Mouse (Mus musculus): ENCODE data around the gene Vstm2l. TPM values are rescaled to one million over a fixed set of nuclear protein-coding genes. Genes with fewer than 3 reads are reported as not detected.

Vstm2l gene
- polyA plus RNA-seq, 1 experiment from 2014 or later, result 4.5 TPM

DNA sequence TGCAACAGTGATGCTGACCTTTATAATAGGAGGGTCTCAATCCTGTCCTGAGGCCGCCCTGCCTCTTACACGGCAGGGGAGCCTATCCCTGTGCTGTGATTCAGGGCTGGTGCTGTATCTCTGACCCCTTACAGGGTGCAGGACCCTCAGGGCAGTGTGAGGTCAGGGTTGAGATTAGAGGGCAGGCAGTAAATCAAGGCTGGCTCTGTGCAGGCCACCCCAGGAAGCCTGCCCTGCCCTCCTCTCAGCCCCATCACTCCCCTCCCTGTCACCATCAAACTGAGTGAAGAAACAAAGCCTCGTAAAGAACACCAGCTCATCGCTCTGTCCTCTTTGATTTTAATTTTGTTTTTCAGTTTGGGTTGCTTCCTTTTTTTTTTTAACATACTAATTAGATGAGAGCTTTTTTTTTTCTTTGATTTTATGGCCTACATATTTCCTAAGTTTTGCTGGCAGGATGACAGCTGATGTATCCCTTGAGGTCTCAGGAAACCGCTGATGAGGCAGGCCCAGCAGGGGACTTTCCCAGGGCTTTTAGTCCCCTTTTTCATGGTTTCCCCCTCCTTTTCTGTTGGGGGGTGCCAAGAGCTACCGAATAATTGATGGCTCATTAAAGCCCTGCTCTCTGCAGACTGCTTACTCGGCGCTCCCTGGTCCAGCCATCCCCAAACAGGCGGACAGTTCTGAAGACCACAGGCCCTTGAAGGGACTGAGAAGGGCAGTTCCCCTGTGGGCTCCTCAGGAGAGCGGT lies 27.0 kb upstream of the Vstm2l start:
- Histone ChIP-seq H3K9me3 (ENCODE audit: control insufficient read depth, low read length) (no peaks in the 10 kb centered on the region), H3K27ac (ENCODE audit: low read depth, low read length) (peak overlapping the region; percentile 69), H3K36me3 (ENCODE audit: control insufficient read depth, insufficient read depth, low read length) (no peaks in the 10 kb centered on the region), H3K27me3 (ENCODE audit: control insufficient read depth, insufficient read depth, low read length) (no peaks in the 10 kb centered on the region), H3K4me1 (replicated peaks; ENCODE audit: control insufficient read depth, insufficient read depth, low read length) (peaks cover 19% of the 10 kb centered on the region), H3K9ac (ENCODE audit: low read depth, low read length) (no peak overlapping the region), H3K4me3 (ENCODE audit: low read depth, low read length) (no peak overlapping the region), H3K4me2 (replicated peaks; ENCODE audit: low read depth, low read length) (no peak overlapping the region)
- ATAC-seq (ENCODE audit: low FRiP score) (peak; percentile 58; the same call in 1 of the 2 replicates), DNase-seq (ENCODE audit: low spot score) (no peak)
- 15% methylated on average over 10 of the region's 10 CpGs for WGBS

DNA sequence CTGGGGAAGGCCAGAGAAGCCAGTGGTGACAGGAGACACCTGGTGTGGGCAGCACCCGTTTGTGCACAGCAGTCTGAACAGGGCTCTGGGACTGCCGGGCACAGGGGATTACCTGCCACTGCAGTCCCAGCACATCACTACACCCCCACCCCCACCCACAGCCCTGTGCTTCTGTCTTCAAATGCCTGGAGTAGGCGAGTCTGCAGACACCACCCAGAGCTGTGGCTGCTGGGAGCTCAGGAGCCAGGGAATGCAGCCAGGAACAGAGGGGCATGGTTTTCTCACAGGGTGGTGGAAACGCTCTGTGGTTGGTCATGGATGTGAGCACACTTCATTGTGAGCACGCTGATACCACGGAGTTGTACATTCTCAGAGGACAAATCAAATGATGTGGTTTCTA lies 23.3 kb upstream of the Vstm2l start:
- 84% methylated on average over 6 of the region's 6 CpGs for WGBS
- no peaks in the 10 kb centered on the region for H3K9me3 ChIP-seq (ENCODE audit: control insufficient read depth, low read length)
- H3K36me3 ChIP-seq (ENCODE audit: control insufficient read depth, insufficient read depth, low read length), result no peaks in the 10 kb centered on the region
- H3K27me3 ChIP-seq (ENCODE audit: control insufficient read depth, insufficient read depth, low read length), result no peaks in the 10 kb centered on the region
- H3K27ac ChIP-seq (ENCODE audit: low read depth, low read length), result no peak overlapping the region
- ATAC-seq (ENCODE audit: low FRiP score), result no peak
- DNase-seq (ENCODE audit: low spot score), result no peak
- no peak overlapping the region for H3K4me3 ChIP-seq (ENCODE audit: low read depth, low read length)
- peaks cover 17% of the 10 kb centered on the region for H3K4me1 ChIP-seq (replicated peaks; ENCODE audit: control insufficient read depth, insufficient read depth, low read length)
- no peak overlapping the region for H3K9ac ChIP-seq (ENCODE audit: low read depth, low read length)
- H3K4me2 ChIP-seq (replicated peaks; ENCODE audit: low read depth, low read length), result no peak overlapping the region

DNA sequence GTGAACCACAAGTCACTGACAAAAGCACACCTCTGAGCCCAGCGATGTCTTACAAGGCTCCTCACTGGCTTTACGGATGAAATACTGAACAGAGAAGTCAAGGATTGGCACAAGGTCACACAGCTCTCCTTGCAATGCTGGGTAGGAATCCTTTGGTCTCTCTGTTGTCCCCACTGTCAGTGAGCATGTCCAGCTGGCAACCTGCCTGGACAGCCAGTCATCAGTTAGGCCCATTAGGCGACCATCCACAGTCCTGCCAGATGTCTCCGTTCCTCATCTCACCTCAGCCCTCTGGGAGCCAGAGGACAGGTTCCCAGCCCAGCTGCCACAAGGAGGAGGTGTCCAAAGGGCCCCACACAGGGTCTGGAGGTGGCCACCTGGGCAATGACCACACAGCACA lies 17.3 kb upstream of the Vstm2l start:
- Histone ChIP-seq H3K4me3 (ENCODE audit: low read depth, low read length) (no peak overlapping the region), H3K9me3 (ENCODE audit: control insufficient read depth, low read length) (no peaks in the 10 kb centered on the region)
- whole genome bisulfite sequencing, result 84% methylated on average over 4 of the region's 4 CpGs

DNA sequence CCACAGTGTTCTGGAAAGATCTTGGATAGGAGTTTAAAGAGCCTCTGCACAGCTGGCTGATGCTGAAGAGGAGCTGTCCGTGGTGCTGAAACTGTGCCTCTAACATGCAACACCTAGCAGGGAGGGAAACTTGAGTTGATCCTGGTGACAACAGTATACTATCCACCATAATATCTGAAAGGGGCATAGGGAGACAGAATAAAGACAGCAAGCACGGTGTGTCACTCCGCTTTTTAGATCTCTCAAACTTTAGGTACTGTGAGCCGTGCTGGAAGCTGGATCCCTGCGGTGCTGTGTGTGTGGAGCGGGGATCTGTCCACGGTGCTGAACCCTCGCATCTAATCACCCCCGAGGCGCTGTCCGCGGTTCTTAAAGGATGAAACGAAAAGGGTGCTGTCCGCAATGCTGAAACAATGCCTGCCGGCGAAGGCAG lies 1.2 kb upstream of the Vstm2l start:
- no peak overlapping the region for H3K27ac ChIP-seq (ENCODE audit: low read depth, low read length)
- no peaks in the 10 kb centered on the region for H3K36me3 ChIP-seq (ENCODE audit: control insufficient read depth, insufficient read depth, low read length)
- ATAC-seq (ENCODE audit: low FRiP score) (no peak), DNase-seq (ENCODE audit: low spot score) (peak; percentile 91)
- no peak overlapping the region for H3K4me2 ChIP-seq (replicated peaks; ENCODE audit: low read depth, low read length)
- H3K4me3 ChIP-seq (ENCODE audit: low read depth, low read length), result no peak overlapping the region
- no peak overlapping the region for H3K9ac ChIP-seq (ENCODE audit: low read depth, low read length)
- H3K9me3 ChIP-seq (ENCODE audit: control insufficient read depth, low read length), result no peaks in the 10 kb centered on the region
- peaks cover 33% of the 10 kb centered on the region for H3K27me3 ChIP-seq (ENCODE audit: control insufficient read depth, insufficient read depth, low read length)
- no peaks in the 10 kb centered on the region for H3K4me1 ChIP-seq (replicated peaks; ENCODE audit: control insufficient read depth, insufficient read depth, low read length)
- under 1% methylated on average over 16 of the region's 16 CpGs for WGBS

More for the DNA sequence above, 17.3 kb upstream of the Vstm2l start:
- Histone ChIP-seq H3K4me1 (replicated peaks; ENCODE audit: control insufficient read depth, insufficient read depth, low read length) (no peaks in the 10 kb centered on the region), H3K9ac (ENCODE audit: low read depth, low read length) (no peak overlapping the region), H3K27ac (ENCODE audit: low read depth, low read length) (no peak overlapping the region), H3K27me3 (ENCODE audit: control insufficient read depth, insufficient read depth, low read length) (peaks cover 5% of the 10 kb centered on the region; the same call in 1 of the 2 replicates), H3K36me3 (ENCODE audit: control insufficient read depth, insufficient read depth, low read length) (no peaks in the 10 kb centered on the region), H3K4me2 (replicated peaks; ENCODE audit: low read depth, low read length) (no peak overlapping the region)
- no peak for ATAC-seq (ENCODE audit: low FRiP score)
- DNase-seq (ENCODE audit: low spot score), result no peak

DNA sequence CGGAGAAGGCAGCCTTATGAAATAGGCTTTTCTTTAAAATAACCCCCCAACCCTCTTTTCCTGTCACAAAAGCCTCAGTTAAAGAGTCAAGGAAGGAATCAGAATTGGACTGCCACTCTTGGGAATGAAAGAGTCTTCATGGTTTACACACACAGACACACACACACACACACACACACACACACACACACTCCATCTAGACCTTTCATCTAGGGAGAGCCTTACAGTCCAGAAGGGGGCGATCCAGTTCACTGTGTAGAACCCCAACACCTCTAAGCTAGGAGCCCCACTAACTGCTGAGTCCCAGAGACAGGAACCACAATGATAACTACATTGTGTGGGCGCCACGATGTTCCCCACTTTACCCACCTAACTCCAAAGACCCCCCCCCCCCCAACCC lies 748 bp upstream of the Vstm2l start:
- H3K27ac ChIP-seq (ENCODE audit: low read depth, low read length), result no peak overlapping the region
- WGBS, result 6% methylated on average over 4 of the region's 4 CpGs
- H3K4me2 ChIP-seq (replicated peaks; ENCODE audit: low read depth, low read length), result peak overlapping the region; percentile 43
- peak overlapping the region; percentile 39; the same call in 1 of the 2 replicates for H3K4me3 ChIP-seq (ENCODE audit: low read depth, low read length)
- no peaks in the 10 kb centered on the region for H3K36me3 ChIP-seq (ENCODE audit: control insufficient read depth, insufficient read depth, low read length)
- H3K9ac ChIP-seq (ENCODE audit: low read depth, low read length), result no peak overlapping the region
- H3K4me1 ChIP-seq (replicated peaks; ENCODE audit: control insufficient read depth, insufficient read depth, low read length), result no peaks in the 10 kb centered on the region
- DNase-seq (ENCODE audit: low spot score), result peak; percentile 33
- H3K9me3 ChIP-seq (ENCODE audit: control insufficient read depth, low read length), result no peaks in the 10 kb centered on the region
- peaks cover 33% of the 10 kb centered on the region for H3K27me3 ChIP-seq (ENCODE audit: control insufficient read depth, insufficient read depth, low read length)
- no peak; the same call in 1 of the 2 replicates for ATAC-seq (ENCODE audit: low FRiP score)

DNA sequence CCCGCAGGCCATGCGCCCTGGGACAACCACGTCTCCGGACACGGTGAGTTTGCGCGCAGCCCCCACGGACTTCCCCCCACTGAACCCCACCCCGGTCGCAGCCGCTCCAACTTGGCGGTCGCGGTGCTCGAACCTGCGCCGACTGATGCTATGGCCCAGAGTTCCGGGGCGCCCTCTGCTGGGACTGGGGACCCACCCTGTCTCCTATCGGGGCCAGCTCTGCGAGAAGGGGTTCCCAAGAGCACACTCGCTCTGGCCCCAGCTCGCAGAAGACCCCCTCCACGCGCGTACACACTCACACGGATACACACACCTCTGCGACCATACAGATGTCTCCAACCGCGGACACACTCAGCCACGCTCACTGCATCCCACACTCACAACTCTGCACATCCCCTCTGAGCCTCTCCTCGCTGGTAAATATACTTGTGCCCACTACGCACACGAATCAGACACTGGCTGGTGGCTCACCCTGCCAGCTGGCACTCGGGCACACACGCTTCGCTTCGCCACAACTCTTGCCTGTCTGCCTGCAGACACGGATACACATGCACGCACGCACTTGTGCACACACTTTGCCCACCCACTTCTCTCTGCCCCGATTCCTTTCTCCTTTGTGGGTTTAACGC lies 550 bp downstream of the Vstm2l start:
- Histone ChIP-seq H3K36me3 (ENCODE audit: control insufficient read depth, insufficient read depth, low read length) (no peaks in the 10 kb centered on the region), H3K27ac (ENCODE audit: low read depth, low read length) (peak overlapping the region; percentile 42; the same call in 1 of the 2 replicates), H3K9ac (ENCODE audit: low read depth, low read length) (peak overlapping the region; percentile 50; the same call in 1 of the 2 replicates), H3K4me2 (replicated peaks; ENCODE audit: low read depth, low read length) (peak overlapping the region; percentile 43), H3K27me3 (ENCODE audit: control insufficient read depth, insufficient read depth, low read length) (peaks cover 33% of the 10 kb centered on the region), H3K4me3 (ENCODE audit: low read depth, low read length) (peak overlapping the region; percentile 39), H3K4me1 (replicated peaks; ENCODE audit: control insufficient read depth, insufficient read depth, low read length) (no peaks in the 10 kb centered on the region), H3K9me3 (ENCODE audit: control insufficient read depth, low read length) (no peaks in the 10 kb centered on the region)
- ATAC-seq (ENCODE audit: low FRiP score), result no peak
- peak; percentile 20 for DNase-seq (ENCODE audit: low spot score)
- 42% methylated on average over 43 of the region's 43 CpGs for WGBS

DNA sequence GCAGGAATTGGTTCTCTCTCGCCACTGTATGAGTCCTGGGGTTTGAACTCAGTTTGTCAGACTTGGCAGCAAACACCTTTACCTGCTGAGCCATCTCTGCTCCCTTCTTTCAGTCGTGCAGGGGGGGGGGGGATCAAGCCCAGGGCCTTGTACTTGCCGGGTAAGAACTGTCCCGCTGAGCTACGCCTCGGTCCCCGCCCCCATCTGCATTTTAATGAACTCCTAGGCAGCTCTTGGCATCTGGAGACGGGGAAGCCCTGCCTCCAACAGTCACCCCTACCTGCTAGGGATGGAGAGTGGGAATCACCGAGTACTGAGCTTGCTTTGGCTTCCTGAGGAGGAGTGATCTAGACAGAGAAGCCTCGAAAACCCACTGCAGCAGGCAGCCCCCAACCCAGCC lies 4.1 kb downstream of the Vstm2l start:
- Histone ChIP-seq H3K4me2 (replicated peaks; ENCODE audit: low read depth, low read length) (no peak overlapping the region), H3K27me3 (ENCODE audit: control insufficient read depth, insufficient read depth, low read length) (peaks cover 32% of the 10 kb centered on the region), H3K9ac (ENCODE audit: low read depth, low read length) (no peak overlapping the region), H3K27ac (ENCODE audit: low read depth, low read length) (no peak overlapping the region), H3K9me3 (ENCODE audit: control insufficient read depth, low read length) (no peaks in the 10 kb centered on the region), H3K4me3 (ENCODE audit: low read depth, low read length) (no peak overlapping the region), H3K36me3 (ENCODE audit: control insufficient read depth, insufficient read depth, low read length) (no peaks in the 10 kb centered on the region), H3K4me1 (replicated peaks; ENCODE audit: control insufficient read depth, insufficient read depth, low read length) (0 out of 2 replicates have a peak, but pooled peaks cover 2% of the 10 kb centered on the region)
- DNase-seq (ENCODE audit: low spot score) (no peak), ATAC-seq (ENCODE audit: low FRiP score) (no peak)
- WGBS, result 4% methylated on average over 10 of the region's 10 CpGs

DNA sequence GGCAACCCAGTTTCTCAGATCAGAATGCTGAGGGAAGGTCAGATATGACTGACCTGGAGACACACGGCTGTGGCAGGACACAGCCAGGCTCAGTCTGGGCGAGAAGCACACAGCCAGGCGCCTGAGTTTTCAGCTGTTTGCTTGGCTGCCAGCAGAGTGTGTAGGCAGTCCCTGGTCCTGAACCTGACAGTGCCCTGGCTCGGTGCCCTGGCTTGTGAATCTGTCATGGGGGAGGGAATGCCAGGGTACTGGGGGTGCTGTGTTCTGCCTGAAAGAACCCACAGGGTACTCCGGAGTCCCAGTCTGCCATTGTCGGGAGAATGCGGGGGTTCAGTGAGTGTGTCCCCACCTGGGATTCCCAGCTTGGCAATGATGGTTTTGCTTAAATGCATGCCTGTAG lies 7.1 kb downstream of the Vstm2l start:
- WGBS, result 78% methylated on average over 7 of the region's 7 CpGs
- ATAC-seq (ENCODE audit: low FRiP score), result no peak
- Histone ChIP-seq H3K9ac (ENCODE audit: low read depth, low read length) (no peak overlapping the region), H3K27me3 (ENCODE audit: control insufficient read depth, insufficient read depth, low read length) (peaks cover 6% of the 10 kb centered on the region; the same call in 1 of the 2 replicates), H3K4me1 (replicated peaks; ENCODE audit: control insufficient read depth, insufficient read depth, low read length) (0 out of 2 replicates have a peak, but pooled peaks cover 2% of the 10 kb centered on the region), H3K36me3 (ENCODE audit: control insufficient read depth, insufficient read depth, low read length) (no peaks in the 10 kb centered on the region), H3K27ac (ENCODE audit: low read depth, low read length) (no peak overlapping the region), H3K9me3 (ENCODE audit: control insufficient read depth, low read length) (no peaks in the 10 kb centered on the region), H3K4me3 (ENCODE audit: low read depth, low read length) (no peak overlapping the region), H3K4me2 (replicated peaks; ENCODE audit: low read depth, low read length) (no peak overlapping the region)
- no peak for DNase-seq (ENCODE audit: low spot score)

All from hindbrain, embryonic 11.5 days (tissue).